Mouse (Mus musculus) liver, embryonic 12.5 days (tissue): Measurements from ENCODE around the gene Snrk. TPM values are rescaled to one million over a fixed set of nuclear protein-coding genes. Genes with fewer than 3 reads are reported as not detected.

Source experiments
- ATAC-seq: fragments of 200-750 bp; cut with Nextera tagmentation; 2 replicates; pipeline ENCODE4 v1.8.0; 2017; ENCODE audit warnings: moderate number of reproducible peaks, mild to moderate bottlenecking, moderate library complexity
- H3K27ac ChIP-seq: fragments of 300-500 bp; sonication (generic); 2 replicates; pipeline ENCODE4 v1.5.1; 2016; ENCODE audit warnings: mild to moderate bottlenecking
- H3K27me3 ChIP-seq: fragments of 300-500 bp; sonication (generic); replicated peaks from 2 replicates; pipeline ENCODE4 v1.6.1; 2016; ENCODE audit warnings: mild to moderate bottlenecking, moderate library complexity
- H3K36me3 ChIP-seq: fragments of 300-500 bp; sonication (generic); 2 replicates; pipeline ENCODE4 v1.6.1; 2016; ENCODE audit warnings: mild to moderate bottlenecking, moderate library complexity
- H3K4me1 ChIP-seq: fragments of 300-500 bp; sonication (generic); 2 replicates; pipeline ENCODE4 v1.6.1; 2016
- H3K4me2 ChIP-seq: fragments of 300-500 bp; sonication (generic); 2 replicates; pipeline ENCODE4 v1.6.1; 2016; ENCODE audit warnings: mild to moderate bottlenecking, moderate library complexity
- H3K4me3 ChIP-seq: fragments of 300-500 bp; sonication (generic); 2 replicates; pipeline ENCODE4 v1.5.1; 2016; ENCODE audit warnings: mild to moderate bottlenecking, moderate library complexity
- H3K9ac ChIP-seq: fragments of 300-500 bp; sonication (generic); 2 replicates; pipeline ENCODE4 v1.6.1; 2016; ENCODE audit warnings: mild to moderate bottlenecking, moderate library complexity
- H3K9me3 ChIP-seq: fragments of 300-500 bp; sonication (generic); replicated peaks from 2 replicates; pipeline ENCODE4 v1.6.1; 2016; ENCODE audit warnings: mild to moderate bottlenecking, moderate library complexity
- WGBS: fragments of 180-500 bp; shearing (Covaris S2); methylation state at CpG from one replicate; pipeline ENCODE4 v1.1.7; 2016; ENCODE audit not compliant: insufficient replicate concordance; 5-methylcytosine and 5-hydroxymethylcytosine counted together
- polyA plus RNA-seq: library from polyadenylated mRNA; unstranded; fragments of >200 nt; fragmentation: Nextera tagmentation; extraction: Ambion mirVana; gene quantifications from 2 replicates; pipeline ENCODE4 v1.2.1, GENCODE M21; 2016

The Snrk gene
- polyA plus RNA-seq, 1 experiment from 2014 or later: 23.6 TPM

GRCm38 (mm10) chr9:122091171-122091570, 25.9 kb upstream of the Snrk start:
- H3K36me3 ChIP-seq: no peaks in the 10 kb centered on the region
- WGBS: 55% methylated on average over 7 of the region's 7 CpGs
- H3K27ac ChIP-seq: no peak overlapping the region
- no peak overlapping the region for H3K4me3 ChIP-seq
- H3K4me2 ChIP-seq: no peak overlapping the region
- no peak for ATAC-seq
- no peak overlapping the region for H3K9ac ChIP-seq
- no peaks in the 10 kb centered on the region for H3K9me3 ChIP-seq
- no peaks in the 10 kb centered on the region for H3K27me3 ChIP-seq
- no peaks in the 10 kb centered on the region for H3K4me1 ChIP-seq

DNA sequence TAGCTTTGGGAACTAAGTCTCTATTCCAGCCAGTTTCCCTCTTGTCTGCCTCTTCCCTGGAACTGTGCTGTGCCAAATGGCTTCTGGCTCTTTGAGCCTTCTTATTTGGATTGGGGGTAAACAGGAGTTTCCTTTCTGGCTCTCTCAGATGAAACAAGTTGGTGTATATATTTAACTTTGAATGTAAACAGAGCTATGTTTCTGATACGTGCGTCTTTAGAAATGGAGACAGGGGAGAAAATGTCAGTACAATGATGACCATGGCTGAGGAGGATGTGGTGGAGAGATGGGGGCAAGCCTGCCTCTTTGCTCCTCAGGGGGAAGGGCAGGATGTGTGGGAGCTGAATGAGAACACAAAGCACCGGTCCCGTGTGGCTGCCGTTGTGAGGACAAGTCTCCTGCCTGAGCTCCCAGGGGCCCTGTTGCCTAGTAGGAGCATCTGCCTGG, 25.3 kb upstream of the Snrk start:
- Histone ChIP-seq H3K9ac (no peak overlapping the region), H3K4me2 (no peak overlapping the region), H3K27me3 (no peaks in the 10 kb centered on the region), H3K36me3 (no peaks in the 10 kb centered on the region), H3K27ac (no peak overlapping the region), H3K9me3 (no peaks in the 10 kb centered on the region), H3K4me1 (no peaks in the 10 kb centered on the region), H3K4me3 (no peak overlapping the region)
- ATAC-seq: no peak
- 45% methylated on average over 5 of the region's 5 CpGs for WGBS

- H3K4me1 ChIP-seq: no peaks in the 10 kb centered on the region
- H3K27ac ChIP-seq: no peak overlapping the region
- H3K27me3 ChIP-seq: no peaks in the 10 kb centered on the region
- H3K9me3 ChIP-seq: no peaks in the 10 kb centered on the region
- no peaks in the 10 kb centered on the region for H3K36me3 ChIP-seq
- no peak for ATAC-seq
- H3K9ac ChIP-seq: no peak overlapping the region
- no peak overlapping the region for H3K4me2 ChIP-seq
- no peak overlapping the region for H3K4me3 ChIP-seq
- 63% methylated on average over 1 of the region's 1 CpGs for WGBS
Measured at GRCm38 (mm10) chr9:122094171-122094570, 22.9 kb upstream of the Snrk start.

DNA sequence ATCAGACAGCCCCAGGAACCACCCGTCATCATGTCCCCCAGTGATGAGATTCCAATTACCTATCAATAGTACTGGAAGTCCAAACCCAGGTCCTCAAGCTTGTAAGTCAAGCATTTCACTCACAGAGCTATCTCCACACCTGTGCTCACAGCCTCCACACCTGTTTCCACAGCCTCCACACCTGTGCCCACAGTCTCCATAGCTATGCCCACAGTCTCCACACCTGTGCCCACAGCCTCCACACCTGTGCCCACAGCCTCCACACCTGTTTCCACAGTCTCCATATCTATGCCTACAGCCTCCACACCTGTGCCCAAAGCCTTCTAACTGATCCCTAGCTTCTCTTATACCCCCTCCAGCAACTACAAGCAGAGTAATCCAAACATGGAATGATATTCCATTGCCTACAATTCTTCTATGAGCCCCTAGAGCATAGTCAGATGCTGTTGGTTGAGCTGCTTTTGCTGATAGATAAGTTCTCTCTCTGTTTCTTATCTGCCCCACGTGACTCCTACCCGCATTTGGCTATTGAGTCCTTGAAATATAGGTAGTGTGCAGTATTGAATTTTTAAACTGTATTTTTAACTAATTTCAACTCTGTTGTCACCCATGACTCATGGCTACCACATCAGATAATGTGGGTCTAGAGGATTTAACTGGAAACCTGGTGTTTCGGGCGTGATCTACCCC, 20.1 kb upstream of the Snrk start:
- 60% methylated on average over 5 of the region's 5 CpGs for WGBS
- no peak for ATAC-seq
- H3K9ac ChIP-seq: no peak overlapping the region

DNA sequence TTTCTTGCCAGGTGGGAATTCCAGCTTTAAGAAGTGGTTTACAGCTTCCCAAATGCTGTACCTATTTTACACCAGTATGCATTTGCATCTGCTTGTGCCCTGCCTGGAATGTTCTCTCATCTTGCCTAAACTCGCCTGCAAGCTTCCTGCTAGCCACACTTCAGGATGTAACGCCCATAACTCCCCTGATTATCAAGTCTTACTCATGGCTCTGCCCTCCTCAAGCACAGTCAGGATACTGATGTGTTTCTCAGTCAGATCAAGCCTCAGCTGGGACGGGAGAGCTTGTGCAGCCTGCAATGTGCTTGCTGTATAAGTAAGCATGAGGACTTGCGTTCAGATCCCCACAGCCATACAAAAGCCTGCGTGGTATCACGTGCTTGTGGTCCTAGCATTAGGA, 19.5 kb upstream of the Snrk start:
- no peaks in the 10 kb centered on the region for H3K36me3 ChIP-seq
- ATAC-seq: no peak

More for the DNA sequence above, 20.1 kb upstream of the Snrk start:
- no peaks in the 10 kb centered on the region for H3K9me3 ChIP-seq
- H3K27ac ChIP-seq: no peak overlapping the region
- peaks cover 8% of the 10 kb centered on the region; the same call in 1 of the 2 replicates for H3K4me1 ChIP-seq
- H3K27me3 ChIP-seq: no peaks in the 10 kb centered on the region
- H3K4me3 ChIP-seq: no peak overlapping the region
- no peaks in the 10 kb centered on the region for H3K36me3 ChIP-seq
- H3K4me2 ChIP-seq: no peak overlapping the region

GRCm38 (mm10) chr9:122100584-122101127, 16.4 kb upstream of the Snrk start:
- no peak for ATAC-seq
- Histone ChIP-seq H3K4me2 (no peak overlapping the region), H3K9me3 (no peaks in the 10 kb centered on the region), H3K36me3 (no peaks in the 10 kb centered on the region), H3K4me3 (no peak overlapping the region), H3K27me3 (peaks cover 6% of the 10 kb centered on the region), H3K9ac (no peak overlapping the region), H3K27ac (no peak overlapping the region), H3K4me1 (peaks cover 28% of the 10 kb centered on the region)

More for the DNA sequence above, 19.5 kb upstream of the Snrk start:
- peaks cover 8% of the 10 kb centered on the region; the same call in 1 of the 2 replicates for H3K4me1 ChIP-seq
- no peak overlapping the region for H3K4me2 ChIP-seq
- H3K9ac ChIP-seq: no peak overlapping the region
- 44% methylated on average over 6 of the region's 6 CpGs for WGBS
- H3K27ac ChIP-seq: no peak overlapping the region
- H3K27me3 ChIP-seq: no peaks in the 10 kb centered on the region
- no peak overlapping the region for H3K4me3 ChIP-seq
- no peaks in the 10 kb centered on the region for H3K9me3 ChIP-seq

- Histone ChIP-seq H3K9ac (no peak overlapping the region), H3K27me3 (peaks cover 8% of the 10 kb centered on the region), H3K27ac (no peak overlapping the region), H3K9me3 (no peaks in the 10 kb centered on the region), H3K4me1 (peaks cover 28% of the 10 kb centered on the region), H3K36me3 (no peaks in the 10 kb centered on the region), H3K4me3 (no peak overlapping the region), H3K4me2 (no peak overlapping the region)
- WGBS: 56% methylated on average over 4 of the region's 4 CpGs
- ATAC-seq: no peak
Measured at GRCm38 (mm10) chr9:122101196-122101595, 15.9 kb upstream of the Snrk start.

- no peaks in the 10 kb centered on the region for H3K36me3 ChIP-seq
- H3K9ac ChIP-seq: no peak overlapping the region
- peak; percentile 99 for ATAC-seq
- peaks cover 19% of the 10 kb centered on the region for H3K27me3 ChIP-seq
- WGBS: 17% methylated on average over 9 of the region's 9 CpGs
- peak overlapping the region; percentile 43 for H3K4me2 ChIP-seq
- H3K4me3 ChIP-seq: no peak overlapping the region
- H3K4me1 ChIP-seq: peaks cover 28% of the 10 kb centered on the region
- H3K9me3 ChIP-seq: no peaks in the 10 kb centered on the region
- peak overlapping the region; percentile 85 for H3K27ac ChIP-seq
Measured at GRCm38 (mm10) chr9:122103550-122104284, 13.3 kb upstream of the Snrk start.

- Histone ChIP-seq H3K27me3 (peaks cover 19% of the 10 kb centered on the region), H3K27ac (peak overlapping the region; percentile 69), H3K36me3 (no peaks in the 10 kb centered on the region), H3K4me2 (peak overlapping the region; percentile 43), H3K4me1 (peaks cover 28% of the 10 kb centered on the region), H3K4me3 (no peak overlapping the region), H3K9ac (no peak overlapping the region), H3K9me3 (no peaks in the 10 kb centered on the region)
- peak; percentile 46 for ATAC-seq
- 53% methylated on average over 7 of the region's 7 CpGs for WGBS
Measured at GRCm38 (mm10) chr9:122104285-122104829, 12.7 kb upstream of the Snrk start.

DNA sequence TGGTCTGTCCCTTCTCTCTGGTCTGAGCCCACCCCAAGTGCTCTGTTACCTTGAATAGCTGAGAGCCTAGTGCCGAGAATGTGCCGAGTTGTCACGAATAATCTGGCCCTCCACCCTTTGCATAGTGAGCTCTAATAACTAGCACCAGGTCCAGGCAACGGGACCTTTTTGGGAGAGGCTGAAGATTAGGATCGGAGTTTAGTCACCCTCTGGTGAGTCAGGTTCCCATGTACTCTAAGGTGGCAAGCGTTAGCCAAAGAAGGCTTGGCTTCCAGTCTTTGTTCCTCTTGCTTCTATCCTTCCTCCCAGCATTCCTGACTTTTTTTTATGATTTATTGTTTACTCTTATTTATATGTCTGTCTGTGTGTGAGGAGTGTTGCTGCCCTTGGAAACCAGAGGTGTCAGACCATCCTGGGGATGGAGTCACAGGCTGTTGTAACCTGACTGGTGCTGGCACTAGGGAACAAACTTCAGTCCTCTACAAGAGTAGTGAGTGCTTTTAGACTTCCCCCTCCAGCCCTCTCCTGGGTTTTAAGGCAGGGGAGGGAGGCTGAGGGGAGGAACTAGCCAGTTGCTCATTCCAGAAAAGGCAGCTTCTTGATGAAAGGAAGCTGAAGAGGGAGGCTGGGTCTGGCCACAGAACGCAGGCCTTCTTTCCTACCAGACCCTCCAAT, 9.2 kb upstream of the Snrk start:
- no peak for ATAC-seq

GRCm38 (mm10) chr9:122109553-122110225, 7.4 kb upstream of the Snrk start:
- WGBS: 61% methylated on average over 8 of the region's 8 CpGs
- no peak overlapping the region for H3K9ac ChIP-seq

More for the DNA sequence above, 9.2 kb upstream of the Snrk start:
- no peak overlapping the region for H3K9ac ChIP-seq
- H3K27me3 ChIP-seq: peaks cover 19% of the 10 kb centered on the region
- 56% methylated on average over 7 of the region's 7 CpGs for WGBS
- H3K4me1 ChIP-seq: peaks cover 17% of the 10 kb centered on the region
- H3K36me3 ChIP-seq: no peaks in the 10 kb centered on the region
- H3K4me3 ChIP-seq: no peak overlapping the region
- H3K4me2 ChIP-seq: no peak overlapping the region
- H3K27ac ChIP-seq: no peak overlapping the region
- H3K9me3 ChIP-seq: no peaks in the 10 kb centered on the region

More at GRCm38 (mm10) chr9:122109553-122110225, 7.4 kb upstream of the Snrk start:
- H3K27me3 ChIP-seq: peaks cover 22% of the 10 kb centered on the region
- 0 out of 2 replicates have a peak, but pooled peaks cover under 1% of the 10 kb centered on the region for H3K4me1 ChIP-seq
- H3K4me3 ChIP-seq: no peak overlapping the region
- no peak for ATAC-seq
- no peaks in the 10 kb centered on the region for H3K36me3 ChIP-seq
- no peak overlapping the region for H3K4me2 ChIP-seq
- H3K9me3 ChIP-seq: no peaks in the 10 kb centered on the region
- no peak overlapping the region for H3K27ac ChIP-seq
